Mouse (Mus musculus): ENCODE data around the gene Cactin. TPM values are rescaled to one million over a fixed set of nuclear protein-coding genes. Genes with fewer than 3 reads are reported as not detected.

The Cactin gene
- polyA plus RNA-seq, 1 experiment from 2014 or later: 62.2 TPM

GRCm38 (mm10) chr10:81298369-81299100 lies 22.4 kb upstream of the Cactin start:
- Histone ChIP-seq H3K9me3 (no peaks in the 10 kb centered on the region), H3K4me3 (no peak overlapping the region), H3K4me1 (peaks cover 36% of the 10 kb centered on the region), H3K4me2 (replicated peaks) (no peak overlapping the region), H3K9ac (no peak overlapping the region), H3K27ac (no peak overlapping the region), H3K27me3 (no peaks in the 10 kb centered on the region), H3K36me3 (0 out of 2 replicates have a peak, but pooled peaks cover 6% of the 10 kb centered on the region)
- ATAC-seq (ENCODE audit: insufficient number of reproducible peaks, insufficient read depth, low FRiP score, low TSS enrichment): no peak
- 90% methylated on average over 17 of the region's 17 CpGs for WGBS

- 91% methylated on average over 14 of the region's 14 CpGs for WGBS
- no peaks in the 10 kb centered on the region for H3K27me3 ChIP-seq
- peaks cover 29% of the 10 kb centered on the region for H3K4me1 ChIP-seq
- H3K9ac ChIP-seq: 0 out of 2 replicates have a peak overlapping the region, but pooled peaks have one; percentile 1
- no peaks in the 10 kb centered on the region for H3K9me3 ChIP-seq
- 0 out of 2 replicates have a peak, but pooled peaks cover 6% of the 10 kb centered on the region for H3K36me3 ChIP-seq
- ATAC-seq (ENCODE audit: insufficient number of reproducible peaks, insufficient read depth, low FRiP score, low TSS enrichment): no peak
- H3K4me2 ChIP-seq (replicated peaks): no peak overlapping the region
- no peak overlapping the region for H3K4me3 ChIP-seq
- no peak overlapping the region for H3K27ac ChIP-seq
Observed at GRCm38 (mm10) chr10:81299585-81300351, 21.1 kb upstream of the Cactin start.

- no peak overlapping the region for H3K27ac ChIP-seq
- H3K4me3 ChIP-seq: no peak overlapping the region
- no peak overlapping the region for H3K4me2 ChIP-seq (replicated peaks)
- H3K9me3 ChIP-seq: no peaks in the 10 kb centered on the region
- 83% methylated on average over 9 of the region's 9 CpGs for WGBS
- no peaks in the 10 kb centered on the region for H3K27me3 ChIP-seq
- H3K9ac ChIP-seq: 0 out of 2 replicates have a peak overlapping the region, but pooled peaks have one; percentile 1
- ATAC-seq (ENCODE audit: insufficient number of reproducible peaks, insufficient read depth, low FRiP score, low TSS enrichment): no peak
- peaks cover 23% of the 10 kb centered on the region; the same call in 1 of the 2 replicates for H3K4me1 ChIP-seq
- H3K36me3 ChIP-seq: 0 out of 2 replicates have a peak, but pooled peaks cover 8% of the 10 kb centered on the region
Observed at GRCm38 (mm10) chr10:81300352-81300907, 20.5 kb upstream of the Cactin start.

- no peak for ATAC-seq (ENCODE audit: insufficient number of reproducible peaks, insufficient read depth, low FRiP score, low TSS enrichment)
- Histone ChIP-seq H3K9ac (no peak overlapping the region), H3K27ac (no peak overlapping the region), H3K4me3 (no peak overlapping the region), H3K4me2 (replicated peaks) (no peak overlapping the region), H3K9me3 (no peaks in the 10 kb centered on the region), H3K27me3 (no peaks in the 10 kb centered on the region), H3K4me1 (0 out of 2 replicates have a peak, but pooled peaks cover 23% of the 10 kb centered on the region), H3K36me3 (peaks cover 17% of the 10 kb centered on the region)
- WGBS: 76% methylated on average over 9 of the region's 9 CpGs
Observed at GRCm38 (mm10) chr10:81301321-81301720, 19.6 kb upstream of the Cactin start.

GRCm38 (mm10) chr10:81302288-81302687 lies 18.6 kb upstream of the Cactin start:
- Histone ChIP-seq H3K4me1 (0 out of 2 replicates have a peak, but pooled peaks cover 21% of the 10 kb centered on the region), H3K4me2 (replicated peaks) (no peak overlapping the region), H3K9ac (no peak overlapping the region), H3K27me3 (no peaks in the 10 kb centered on the region), H3K36me3 (peaks cover 26% of the 10 kb centered on the region), H3K9me3 (no peaks in the 10 kb centered on the region), H3K27ac (peak overlapping the region; percentile 51), H3K4me3 (no peak overlapping the region)
- 61% methylated on average over 4 of the region's 4 CpGs for WGBS
- no peak for ATAC-seq (ENCODE audit: insufficient number of reproducible peaks, insufficient read depth, low FRiP score, low TSS enrichment)

- 67% methylated on average over 14 of the region's 14 CpGs for WGBS
- Histone ChIP-seq H3K4me2 (replicated peaks) (no peak overlapping the region), H3K4me1 (0 out of 2 replicates have a peak, but pooled peaks cover 18% of the 10 kb centered on the region)
Observed at GRCm38 (mm10) chr10:81302781-81303218, 18.1 kb upstream of the Cactin start.

GRCm38 (mm10) chr10:81303258-81303657 lies 17.6 kb upstream of the Cactin start:
- H3K27ac ChIP-seq: no peak overlapping the region
- 72% methylated on average over 10 of the region's 10 CpGs for WGBS
- peaks cover 36% of the 10 kb centered on the region for H3K36me3 ChIP-seq
- ATAC-seq (ENCODE audit: insufficient number of reproducible peaks, insufficient read depth, low FRiP score, low TSS enrichment): no peak
- H3K27me3 ChIP-seq: no peaks in the 10 kb centered on the region
- no peak overlapping the region for H3K4me2 ChIP-seq (replicated peaks)
- no peak overlapping the region for H3K4me3 ChIP-seq
- no peaks in the 10 kb centered on the region for H3K9me3 ChIP-seq
- H3K4me1 ChIP-seq: 0 out of 2 replicates have a peak, but pooled peaks cover 18% of the 10 kb centered on the region
- H3K9ac ChIP-seq: no peak overlapping the region

More at GRCm38 (mm10) chr10:81302781-81303218, 18.1 kb upstream of the Cactin start:
- H3K27me3 ChIP-seq: no peaks in the 10 kb centered on the region
- H3K4me3 ChIP-seq: no peak overlapping the region
- no peak for ATAC-seq (ENCODE audit: insufficient number of reproducible peaks, insufficient read depth, low FRiP score, low TSS enrichment)
- peaks cover 31% of the 10 kb centered on the region for H3K36me3 ChIP-seq
- H3K9me3 ChIP-seq: no peaks in the 10 kb centered on the region
- H3K9ac ChIP-seq: no peak overlapping the region
- H3K27ac ChIP-seq: no peak overlapping the region

GRCm38 (mm10) chr10:81303761-81304160 lies 17.1 kb upstream of the Cactin start:
- H3K4me2 ChIP-seq (replicated peaks): no peak overlapping the region
- no peak overlapping the region for H3K27ac ChIP-seq
- H3K4me1 ChIP-seq: 0 out of 2 replicates have a peak, but pooled peaks cover 18% of the 10 kb centered on the region
- H3K9ac ChIP-seq: no peak overlapping the region
- no peaks in the 10 kb centered on the region for H3K27me3 ChIP-seq
- H3K36me3 ChIP-seq: peaks cover 41% of the 10 kb centered on the region
- ATAC-seq (ENCODE audit: insufficient number of reproducible peaks, insufficient read depth, low FRiP score, low TSS enrichment): no peak
- WGBS: 73% methylated on average over 7 of the region's 7 CpGs
- H3K4me3 ChIP-seq: no peak overlapping the region
- H3K9me3 ChIP-seq: no peaks in the 10 kb centered on the region

- ATAC-seq (ENCODE audit: insufficient number of reproducible peaks, insufficient read depth, low FRiP score, low TSS enrichment): no peak
- Histone ChIP-seq H3K4me1 (0 out of 2 replicates have a peak, but pooled peaks cover 11% of the 10 kb centered on the region), H3K9ac (no peak overlapping the region), H3K27ac (no peak overlapping the region), H3K36me3 (peaks cover 51% of the 10 kb centered on the region), H3K4me2 (replicated peaks) (no peak overlapping the region), H3K4me3 (no peak overlapping the region), H3K9me3 (no peaks in the 10 kb centered on the region), H3K27me3 (no peaks in the 10 kb centered on the region)
- WGBS: 34% methylated on average over 7 of the region's 9 CpGs
Observed at GRCm38 (mm10) chr10:81304597-81305238, 16.2 kb upstream of the Cactin start.

GRCm38 (mm10) chr10:81305663-81306062 lies 15.2 kb upstream of the Cactin start:
- WGBS: 92% methylated on average over 14 of the region's 14 CpGs
- H3K9me3 ChIP-seq: no peaks in the 10 kb centered on the region
- peaks cover 60% of the 10 kb centered on the region for H3K36me3 ChIP-seq
- no peak overlapping the region for H3K9ac ChIP-seq
- no peak overlapping the region for H3K4me3 ChIP-seq
- H3K27me3 ChIP-seq: no peaks in the 10 kb centered on the region
- no peak for ATAC-seq (ENCODE audit: insufficient number of reproducible peaks, insufficient read depth, low FRiP score, low TSS enrichment)
- no peak overlapping the region for H3K27ac ChIP-seq
- H3K4me2 ChIP-seq (replicated peaks): no peak overlapping the region
- H3K4me1 ChIP-seq: 0 out of 2 replicates have a peak, but pooled peaks cover 11% of the 10 kb centered on the region

GRCm38 (mm10) chr10:81306173-81306668 lies 14.7 kb upstream of the Cactin start:
- Histone ChIP-seq H3K4me2 (replicated peaks) (no peak overlapping the region), H3K4me3 (no peak overlapping the region), H3K36me3 (peaks cover 66% of the 10 kb centered on the region), H3K9me3 (no peaks in the 10 kb centered on the region), H3K27ac (no peak overlapping the region), H3K9ac (no peak overlapping the region), H3K4me1 (0 out of 2 replicates have a peak, but pooled peaks cover 11% of the 10 kb centered on the region), H3K27me3 (no peaks in the 10 kb centered on the region)
- no peak for ATAC-seq (ENCODE audit: insufficient number of reproducible peaks, insufficient read depth, low FRiP score, low TSS enrichment)
- 94% methylated on average over 12 of the region's 12 CpGs for WGBS

Measured in embryonic facial prominence, embryonic 12.5 days (tissue).